Mouse (Mus musculus) CD8-positive naive resting alpha-beta T cell, adult 2 months (primary cell): Measurements from ENCODE around the gene Tmem41a.

ENCODE experiments used
- DNase-seq, 2 experiments: peaks; one replicate each; pipeline ENCODE4 v3.0.0; 2022; ENCODE audit warnings: low read depth in 2 of 2, low spot score in 2 of 2

Gene Tmem41a

DNA sequence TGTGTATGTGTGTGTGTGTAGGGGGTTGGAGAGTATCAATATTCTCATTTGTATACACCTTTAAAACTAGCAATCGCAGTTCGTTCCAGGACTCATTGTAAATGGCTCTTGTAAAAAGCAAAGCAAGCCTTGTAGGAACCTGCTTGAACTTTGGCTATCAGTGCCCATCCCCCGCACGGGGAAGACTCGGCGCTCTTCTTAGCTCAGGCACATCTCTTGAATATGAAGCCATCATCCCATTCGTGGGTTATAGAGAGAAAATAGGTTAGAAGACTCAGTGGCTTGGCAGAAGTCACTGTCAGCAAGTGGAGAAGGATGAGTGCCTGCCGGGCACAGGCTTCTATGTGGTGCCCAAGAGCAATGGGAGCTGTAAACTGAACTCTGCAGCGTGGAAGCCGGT, 42.7 kb downstream of the Tmem41a start:
- no peak for DNase-seq

- DNase-seq, result no peak
Observed at GRCm38 (mm10) chr16:21901286-21901685, 46.1 kb downstream of the Tmem41a start.

DNA sequence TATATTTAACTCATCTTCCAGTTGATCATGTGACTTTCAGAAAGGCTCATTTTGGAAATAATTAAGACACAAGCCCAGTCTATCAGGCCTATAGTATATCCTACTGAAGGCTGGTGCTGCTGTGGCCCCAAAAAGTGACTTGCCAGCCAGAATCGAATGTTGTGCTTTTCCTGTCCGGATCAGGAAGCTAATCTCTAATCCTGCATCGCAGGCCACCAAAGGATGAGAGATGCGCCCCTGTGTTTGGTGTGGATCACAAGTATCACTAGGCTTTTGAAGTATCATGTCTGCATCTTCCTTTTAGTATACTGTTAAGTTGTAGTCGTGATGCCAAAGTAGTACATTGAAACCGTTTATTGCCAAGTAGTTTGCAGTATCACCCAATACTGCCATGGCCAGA, 53.5 kb downstream of the Tmem41a start:
- no peak for DNase-seq

- no peak for DNase-seq
Observed at GRCm38 (mm10) chr16:21887601-21888000, 59.8 kb downstream of the Tmem41a start.
